Mouse (Mus musculus): ENCODE data around the gene Dok7.

Gene Dok7

DNA sequence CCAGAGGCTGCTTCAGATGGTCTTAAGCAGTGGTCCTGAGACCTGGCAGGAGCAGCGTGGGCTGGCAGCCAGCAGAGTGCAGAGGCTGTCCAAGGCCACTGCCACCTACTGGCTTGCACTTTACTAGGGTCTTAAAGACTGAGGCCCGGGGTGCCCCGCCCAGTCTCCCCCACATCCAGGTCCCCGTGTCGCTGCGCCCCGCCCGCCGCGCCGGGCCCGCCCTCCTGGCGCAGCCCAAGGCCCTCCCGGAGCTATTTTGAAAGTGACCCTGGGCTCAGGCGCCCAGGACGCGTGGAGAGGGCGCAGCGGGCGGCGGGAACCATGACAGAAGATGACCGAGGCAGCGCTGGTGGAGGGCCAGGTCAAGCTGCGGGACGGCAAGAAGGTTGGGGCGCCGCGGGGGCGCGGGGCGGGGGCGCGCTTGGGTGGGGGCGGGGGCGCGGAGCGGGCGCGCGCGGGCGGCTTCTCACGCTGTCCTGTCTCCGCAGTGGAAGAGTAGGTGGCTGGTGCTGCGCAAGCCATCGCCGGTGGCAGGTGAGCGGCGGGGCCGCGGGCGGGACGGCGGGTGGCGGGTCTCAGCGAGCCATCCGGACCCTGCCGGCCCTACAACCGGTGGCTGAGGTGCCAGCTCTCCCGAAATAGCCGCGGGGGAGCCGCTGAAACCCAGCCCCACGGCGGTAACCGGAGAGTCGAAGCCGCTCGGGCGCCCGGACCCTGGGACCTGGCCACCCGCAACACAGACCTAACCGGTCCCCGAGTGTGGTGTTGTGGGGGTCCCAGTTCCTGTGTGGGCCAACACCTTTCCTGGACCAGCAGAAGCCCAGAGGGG, at the start of gene Dok7:
Gene Dok7, plus strand, starts transcription at position 163 of the 829 bp plus-strand sequence.
- DNase-seq: peak; percentile 71

DNA sequence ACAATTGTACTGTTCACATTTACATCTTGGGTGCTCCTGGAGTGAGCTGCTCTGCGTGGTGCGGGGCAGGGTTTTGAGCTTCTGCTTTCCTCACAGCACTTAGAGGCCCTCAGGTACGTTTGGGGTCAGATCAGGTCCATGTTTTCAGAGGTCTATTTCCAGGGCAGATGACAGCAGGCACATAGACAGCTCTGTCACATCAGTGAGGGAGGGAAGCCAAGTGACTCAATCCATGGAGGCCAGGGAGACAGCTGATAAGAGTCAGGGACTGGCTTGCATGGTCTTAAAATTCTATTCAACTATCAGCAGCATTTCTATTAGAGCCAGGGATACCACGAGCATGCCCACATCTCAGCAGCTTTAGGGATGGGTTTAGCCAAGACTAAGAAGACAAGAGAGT, 47.4 kb upstream of the Dok7 start:
- DNase-seq: no peak

DNA sequence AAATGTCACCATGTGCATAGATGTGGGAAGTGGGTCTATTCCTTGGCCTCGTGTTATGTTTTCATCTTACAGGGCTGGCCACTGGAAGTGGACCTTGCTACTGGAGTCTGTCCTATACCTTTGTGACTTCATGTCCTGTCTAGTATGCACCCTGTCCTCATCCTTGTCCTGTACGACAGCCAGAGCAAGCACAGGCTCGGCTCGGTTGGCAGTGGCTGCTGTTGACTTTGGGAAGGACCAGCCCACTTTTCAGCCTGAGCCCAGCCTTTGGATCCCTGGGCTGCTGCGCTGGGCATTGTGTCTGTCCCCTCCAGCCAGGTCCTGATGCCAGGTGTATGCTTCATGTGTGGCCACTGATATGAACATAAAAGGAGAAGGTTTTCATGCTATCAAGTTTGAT, 45.9 kb upstream of the Dok7 start:
- DNase-seq: no peak

DNA sequence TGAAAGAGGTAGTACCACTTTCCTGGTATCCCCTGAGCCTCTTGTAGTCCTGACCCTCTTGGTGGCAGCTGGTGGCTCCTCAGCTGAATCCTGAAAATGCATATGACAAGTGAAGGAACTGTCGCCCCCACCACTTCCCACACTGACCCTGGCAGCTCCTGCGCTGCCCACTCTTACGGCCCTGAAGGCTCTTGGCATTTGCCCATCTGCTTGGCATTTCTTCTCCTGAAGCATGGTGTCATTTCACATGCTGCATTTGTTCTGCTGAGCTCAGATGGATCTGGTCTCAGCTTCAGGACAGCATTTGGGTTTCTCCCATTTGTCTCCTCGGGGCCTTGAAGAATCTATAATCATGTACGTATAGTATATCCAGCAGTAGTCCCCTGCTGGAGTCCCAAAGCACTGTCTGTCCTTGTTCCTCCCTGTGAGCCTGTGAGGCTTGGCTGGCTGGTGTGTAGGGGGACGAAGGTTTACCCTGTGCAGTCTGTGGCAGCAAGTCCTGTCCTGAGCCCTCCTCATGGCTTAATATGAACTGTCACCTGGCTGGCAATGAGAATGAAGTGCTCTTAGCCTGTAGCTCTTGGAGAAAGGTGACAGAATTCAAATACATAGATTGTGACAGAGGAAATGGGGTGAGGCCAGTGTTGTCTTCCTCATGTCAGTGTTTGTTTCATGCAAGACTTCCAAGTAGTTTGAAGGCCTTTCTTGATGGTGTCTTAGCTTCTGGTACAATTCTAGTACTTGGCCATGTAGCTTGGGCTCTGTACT, 45.2 kb upstream of the Dok7 start:
- DNase-seq: no peak

DNA sequence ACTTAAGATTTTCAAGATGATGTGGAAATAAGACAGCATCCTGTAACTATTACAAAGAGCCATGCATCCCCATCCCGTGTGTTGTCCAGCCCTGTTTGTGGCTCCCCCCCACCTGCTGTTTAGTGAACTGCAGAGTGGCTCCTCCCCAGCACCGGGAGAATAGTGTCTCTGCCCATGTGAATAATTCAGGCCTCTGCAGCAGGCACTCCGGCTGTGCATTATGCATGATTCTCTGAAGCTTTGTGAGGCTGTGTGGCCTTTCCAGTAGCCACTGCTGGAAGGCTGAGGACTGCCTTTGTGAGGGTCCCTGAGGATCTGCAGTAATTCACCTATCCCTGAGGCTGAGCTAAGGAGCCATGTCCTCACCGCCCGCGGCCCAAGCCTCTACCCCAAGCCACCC, 42.5 kb upstream of the Dok7 start:
- no peak for DNase-seq

DNA sequence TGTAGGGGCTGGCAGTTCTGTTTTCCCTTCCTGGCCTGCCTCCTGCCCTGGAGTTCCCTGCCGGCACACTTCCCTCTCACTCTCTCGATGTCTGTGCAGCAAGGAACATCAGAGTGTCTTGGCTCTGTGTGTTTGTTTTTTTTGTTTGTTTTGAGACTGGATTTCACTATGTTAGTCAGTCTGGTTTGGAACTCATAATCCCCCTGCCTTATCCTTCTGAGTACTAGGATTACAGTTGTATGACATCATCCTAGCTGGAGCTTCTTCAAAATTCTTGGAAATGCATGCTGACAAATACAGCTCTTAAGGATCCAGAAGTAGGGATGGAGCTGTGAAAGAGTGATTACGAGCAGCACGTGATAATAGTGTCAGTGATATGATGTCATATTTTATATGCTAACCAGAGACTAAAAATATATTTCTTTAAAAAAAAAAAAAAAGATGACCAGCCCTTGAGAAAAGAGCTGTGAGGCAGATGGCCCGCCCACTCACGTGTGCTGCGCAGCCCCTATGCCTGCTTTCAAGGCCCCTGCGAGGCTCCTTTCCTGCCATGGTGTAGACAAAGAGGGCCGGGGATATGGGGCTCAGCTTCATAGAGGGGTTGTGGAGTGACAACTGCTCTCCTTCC, 36.8 kb upstream of the Dok7 start:
- no peak for DNase-seq

DNA sequence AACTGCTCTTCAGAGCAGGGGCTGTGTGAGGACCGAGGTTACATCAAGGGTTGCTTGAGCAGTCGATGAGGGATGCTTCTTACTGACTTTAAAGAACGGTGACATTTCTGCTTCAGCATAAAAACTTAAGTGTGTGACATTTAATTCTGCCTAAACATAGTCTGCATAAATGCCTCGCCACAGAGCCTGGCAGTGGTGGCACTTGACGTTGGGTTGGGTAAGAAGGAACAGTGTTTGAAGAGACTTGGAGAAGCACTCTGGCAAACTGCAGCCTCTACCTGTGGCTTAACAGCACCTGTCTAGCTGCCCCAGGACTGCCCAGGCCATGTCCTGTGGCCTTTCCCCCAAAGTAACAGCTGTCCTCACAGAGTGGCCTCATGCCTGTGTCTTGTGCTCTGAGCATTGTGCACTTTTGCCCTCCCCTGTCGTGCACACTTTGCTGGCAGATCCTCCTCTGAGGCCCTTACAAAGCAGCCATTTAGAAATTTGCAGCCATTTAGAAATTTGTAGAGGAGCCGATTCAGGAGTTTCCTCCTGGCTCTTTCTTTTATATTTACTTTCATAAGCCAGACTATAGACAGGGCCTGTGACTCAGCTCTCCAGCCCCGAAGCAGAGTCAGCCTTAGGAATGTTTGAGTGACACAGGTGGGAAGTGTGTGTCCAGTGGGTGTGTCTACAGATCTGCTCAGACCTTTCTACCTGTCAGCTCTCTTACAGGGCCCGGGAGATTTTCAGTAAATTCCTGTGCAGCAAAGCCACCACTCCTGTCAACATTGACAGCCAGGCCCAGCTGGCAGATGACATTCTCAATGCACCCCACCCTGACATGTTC, 35.9 kb upstream of the Dok7 start:
- no peak for DNase-seq

DNA sequence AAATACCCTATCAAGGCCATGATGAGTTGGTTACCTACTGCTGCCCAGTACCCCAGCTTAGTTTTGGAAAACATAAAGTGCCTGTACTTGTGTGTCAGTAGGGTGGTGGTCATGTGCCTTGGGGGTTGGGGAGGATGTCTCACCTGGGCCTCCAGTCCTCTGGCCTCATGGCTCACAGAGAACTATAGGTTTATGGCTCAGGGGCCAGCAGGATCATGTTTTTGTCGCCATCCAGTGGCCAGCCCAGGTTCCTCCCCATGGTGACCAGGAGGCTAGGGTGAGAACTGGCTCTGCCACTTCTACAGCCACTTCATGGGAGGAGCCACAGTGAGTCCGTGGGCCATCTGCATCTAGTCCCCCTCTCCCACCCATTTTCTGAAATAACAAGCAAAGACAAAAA, 31.6 kb upstream of the Dok7 start:
- peak; percentile 78 for DNase-seq

DNA sequence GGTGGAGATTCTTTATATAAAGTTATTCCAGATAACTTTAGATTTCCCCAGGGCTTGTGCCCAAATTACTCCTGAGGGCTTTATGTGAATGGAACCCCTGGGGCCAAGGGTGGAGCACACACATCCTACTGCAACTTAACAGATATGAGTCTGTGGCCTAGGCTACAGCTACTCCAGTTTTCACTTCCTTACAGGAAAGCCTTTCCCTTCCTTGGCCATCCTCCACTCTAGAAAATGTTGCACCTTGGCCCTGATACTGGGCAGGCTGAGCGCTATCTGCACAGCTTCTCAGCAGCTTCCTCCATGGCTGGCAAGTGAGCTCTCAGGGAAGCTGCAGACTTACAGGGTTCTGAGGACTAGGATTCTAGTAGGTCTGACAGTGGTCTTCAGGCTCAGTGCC, 27.3 kb upstream of the Dok7 start:
- no peak for DNase-seq

DNA sequence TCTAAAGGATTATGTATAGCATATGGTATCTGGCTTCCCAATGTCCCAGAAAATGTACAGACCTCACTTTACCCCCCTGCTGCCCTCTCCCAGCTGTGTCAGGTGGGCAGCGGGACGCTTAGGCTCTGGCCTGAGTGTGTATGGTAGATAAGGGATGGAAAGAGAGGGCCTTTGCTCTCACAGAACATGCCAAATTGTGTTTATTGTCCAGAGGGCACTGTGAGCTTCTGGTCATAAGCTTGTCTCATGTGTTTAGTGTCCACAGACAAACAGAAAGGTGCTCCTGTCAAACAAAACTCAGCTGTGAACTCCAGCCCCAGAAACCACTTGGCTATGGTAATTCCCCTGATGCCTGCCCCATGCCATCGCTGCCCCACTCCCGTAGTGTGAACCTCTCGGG, 26.8 kb upstream of the Dok7 start:
- no peak for DNase-seq

DNA sequence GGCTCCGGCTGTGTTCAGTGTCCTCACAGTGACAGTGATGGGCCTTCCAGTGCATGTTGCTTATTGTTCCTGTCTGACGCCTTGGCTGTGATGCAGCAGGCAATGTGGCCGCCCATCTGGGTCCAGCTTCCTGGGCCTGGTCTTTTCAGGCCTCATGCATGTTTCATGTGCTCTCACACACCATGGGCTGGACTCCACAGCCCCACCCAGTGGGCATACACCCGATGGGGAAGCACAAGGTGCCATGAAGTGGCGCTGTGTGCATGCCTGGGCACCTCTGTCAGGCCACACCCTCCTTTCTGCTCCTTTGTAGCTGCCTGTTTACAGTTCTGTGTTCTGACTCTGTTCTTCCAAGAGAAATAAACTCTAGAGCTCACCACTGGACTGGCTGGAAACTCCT, 23.5 kb upstream of the Dok7 start:
- DNase-seq: peak; percentile 50

DNA sequence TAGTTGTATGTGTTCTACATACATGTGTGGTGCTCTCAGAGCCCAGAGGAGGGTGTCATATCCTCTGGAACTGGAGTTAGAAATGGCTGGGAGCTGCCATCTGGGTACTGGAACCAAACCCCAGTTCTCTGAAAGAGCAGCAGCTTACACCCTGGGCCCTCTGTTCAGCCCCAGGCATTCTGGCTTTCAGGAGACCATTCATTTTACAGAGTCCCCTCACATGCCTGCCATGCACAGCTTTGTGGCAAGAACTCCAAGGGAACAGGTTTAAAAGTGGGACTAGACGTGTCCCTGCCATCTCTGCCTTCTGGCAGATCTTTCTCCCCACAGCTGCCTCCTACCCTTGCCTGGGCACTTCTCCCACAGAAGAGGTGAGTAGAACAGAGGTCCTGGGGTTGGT, 22.9 kb upstream of the Dok7 start:
- DNase-seq: no peak

DNA sequence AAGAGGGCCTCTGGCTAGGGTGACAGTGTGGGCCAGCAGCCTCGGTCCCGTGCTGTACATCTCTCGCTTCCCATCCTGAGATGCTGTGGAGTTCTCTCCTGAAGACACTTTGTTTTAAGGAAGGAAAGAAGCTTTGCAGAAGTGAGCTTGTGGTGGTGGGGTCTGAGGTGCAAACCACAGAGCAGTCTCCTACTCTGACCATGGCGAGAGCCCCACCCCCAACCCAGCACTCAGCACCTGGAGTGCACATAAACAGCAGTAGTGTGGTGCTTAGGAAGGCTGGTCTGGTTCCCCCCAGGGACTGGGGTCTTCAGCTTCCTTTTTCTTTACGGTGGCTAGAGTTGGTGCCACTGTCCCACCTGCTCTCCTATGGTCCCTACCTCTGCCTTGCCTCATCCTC, 21.4 kb upstream of the Dok7 start:
- DNase-seq: no peak

DNA sequence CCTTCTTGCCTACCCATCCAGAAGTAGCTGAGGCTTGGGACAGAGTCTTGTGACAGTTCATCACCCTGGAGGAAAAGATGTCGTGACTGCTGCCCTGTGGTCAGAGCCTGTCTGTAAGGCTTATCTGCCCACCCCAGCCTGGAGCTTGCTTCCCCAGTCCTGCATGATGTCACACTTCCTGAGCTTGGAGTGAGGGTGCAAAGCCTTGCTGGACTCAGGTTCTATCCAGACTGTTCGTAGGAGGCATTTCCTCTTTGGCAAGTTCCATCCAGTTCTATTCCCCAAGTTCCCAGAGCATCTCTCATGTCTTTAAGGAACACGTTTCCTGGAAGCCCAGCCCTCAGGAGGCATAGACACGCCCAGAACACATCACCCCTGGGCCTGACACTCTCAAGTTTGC, 20.8 kb upstream of the Dok7 start:
- DNase-seq: peak; percentile 34

DNA sequence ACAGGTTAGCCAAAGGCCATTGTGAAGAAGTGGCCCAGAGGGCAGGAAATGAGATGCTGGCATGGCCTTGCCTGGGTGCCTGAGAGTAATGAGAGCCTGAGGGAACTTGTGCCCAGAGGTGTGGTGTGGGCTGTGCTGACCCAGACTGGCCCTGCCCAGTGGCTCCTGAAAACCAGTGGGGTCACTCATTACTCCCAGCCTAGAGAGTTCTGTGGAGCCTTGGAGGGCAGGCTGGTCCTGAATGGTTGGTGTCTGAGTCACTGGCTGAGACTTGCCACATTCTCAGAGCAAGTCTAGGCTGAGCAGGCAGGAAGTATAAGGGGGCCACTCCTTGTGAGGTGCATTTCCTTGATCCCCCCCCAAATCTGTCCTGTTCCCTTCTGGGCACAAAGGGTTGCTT, 19.1 kb upstream of the Dok7 start:
- no peak for DNase-seq

DNA sequence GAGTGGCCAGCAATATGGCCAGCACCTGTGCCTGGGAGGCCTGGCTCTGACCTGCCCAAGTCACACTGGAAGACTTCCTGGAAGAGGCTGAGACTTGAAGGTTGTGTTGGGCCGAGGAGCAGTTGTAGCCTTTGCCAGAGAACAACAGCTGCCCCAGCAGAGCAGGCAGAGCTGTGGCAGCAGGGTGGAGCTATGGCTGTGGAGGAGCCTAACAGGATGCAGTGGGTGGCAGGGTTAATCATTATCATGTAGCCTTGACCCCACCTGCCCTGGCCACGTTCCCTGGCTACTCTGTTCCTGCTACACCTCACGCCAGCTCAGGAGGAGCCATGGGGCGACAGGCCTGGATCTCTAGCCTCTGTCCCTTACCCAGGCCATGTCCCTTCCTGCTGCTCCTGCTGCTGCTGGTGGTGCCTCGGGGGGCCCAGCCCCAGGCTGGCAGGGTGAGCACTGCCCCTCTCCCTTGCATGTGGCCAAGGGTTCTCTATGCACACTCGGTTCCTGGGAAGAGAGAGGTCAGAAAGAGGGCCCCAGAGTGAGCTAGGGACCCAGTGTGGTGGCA, 15.2 kb upstream of the Dok7 start, which contains the start of gene Hgfac:
Gene Hgfac, plus strand, starts transcription at position 242 of the 562 bp plus-strand sequence.
- peak; percentile 82 for DNase-seq

DNA sequence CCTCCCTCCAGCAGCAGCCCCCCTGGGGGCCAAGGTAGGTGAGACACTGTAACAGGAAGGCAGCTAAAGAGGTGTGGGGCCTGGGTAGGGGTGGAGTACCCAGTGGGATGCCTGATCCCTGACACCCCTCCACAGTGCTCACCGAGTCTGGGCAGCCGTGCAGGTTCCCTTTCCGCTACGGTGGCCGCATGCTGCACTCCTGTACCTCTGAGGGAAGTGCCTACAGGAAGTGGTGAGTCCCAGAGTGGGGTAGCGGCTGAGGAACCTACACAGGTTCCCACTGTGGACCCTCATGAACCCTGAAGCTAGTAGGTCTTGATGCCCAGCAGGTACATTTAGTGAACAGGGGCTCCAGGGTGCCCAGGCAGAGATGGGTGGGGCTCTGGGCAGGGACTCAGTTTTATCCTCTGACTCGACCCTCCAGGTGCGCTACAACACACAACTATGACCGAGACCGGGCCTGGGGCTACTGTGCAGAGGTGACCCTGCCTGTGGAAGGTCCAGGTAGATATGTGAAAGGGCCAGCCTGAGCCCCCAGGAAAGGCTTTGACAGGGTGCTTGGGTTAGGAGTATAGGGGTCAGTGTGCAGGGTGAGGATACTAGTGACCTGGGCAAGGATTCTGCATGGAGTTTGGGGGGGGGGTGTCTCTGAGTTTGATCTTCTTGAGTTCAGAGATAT, 14.0 kb upstream of the Dok7 start:
- DNase-seq: peak; percentile 31

DNA sequence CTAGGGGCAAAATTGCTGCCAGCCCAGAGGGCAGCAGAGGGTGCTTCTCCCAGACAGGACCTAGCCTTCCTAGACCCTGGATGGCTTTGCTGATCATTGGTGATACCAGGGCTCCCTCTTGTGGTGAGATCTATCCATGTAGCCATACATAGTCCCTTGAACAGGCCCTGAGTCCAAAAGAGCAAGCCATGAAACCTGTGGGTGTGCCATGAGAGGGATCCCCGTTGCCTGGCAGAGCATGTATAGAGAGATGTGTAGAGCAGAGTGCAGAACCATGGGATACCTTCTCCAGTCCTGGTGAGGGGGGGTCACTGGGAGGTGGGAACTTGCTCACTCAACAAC, 13.5 kb upstream of the Dok7 start:
- peak; percentile 87 for DNase-seq

DNA sequence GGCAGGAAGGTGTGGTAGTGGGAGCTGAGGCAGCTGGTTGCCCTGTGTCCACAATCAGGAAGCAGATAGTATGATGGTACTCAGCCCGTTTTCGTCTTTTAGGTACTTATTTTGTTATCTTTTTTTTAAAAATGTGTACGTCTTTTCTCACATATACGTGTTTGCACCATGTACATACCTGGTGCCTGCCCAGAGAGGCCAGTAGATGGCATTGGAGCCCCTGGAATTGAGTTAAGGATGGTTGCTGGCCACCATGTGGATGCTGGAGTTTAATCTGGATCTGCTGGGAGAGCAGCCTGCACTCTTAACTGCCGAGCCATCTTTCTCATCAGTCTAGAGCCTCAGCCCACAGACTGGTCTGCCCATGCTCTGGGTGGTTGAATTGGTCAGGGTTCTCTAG, 6.0 kb upstream of the Dok7 start:
- DNase-seq: no peak

DNA sequence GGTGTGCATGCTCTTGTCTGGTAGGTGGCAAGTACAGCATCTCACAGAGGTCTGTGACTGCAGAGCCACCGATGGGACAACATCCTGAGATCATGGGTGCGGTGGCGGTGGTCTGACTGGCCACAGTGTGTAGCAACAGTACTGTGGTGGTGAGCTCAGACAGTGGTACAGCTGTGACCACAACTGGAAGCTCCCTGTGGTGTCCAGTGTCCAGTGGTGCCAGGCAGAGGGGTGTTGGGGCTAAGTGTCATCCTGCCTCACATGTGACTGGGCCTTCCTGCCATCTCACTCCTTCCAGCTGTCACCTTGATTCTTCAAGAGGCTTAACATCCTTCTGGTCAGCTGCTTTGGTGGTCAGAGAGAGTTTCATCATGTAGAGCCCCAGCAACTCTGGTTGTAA, 1.9 kb upstream of the Dok7 start:
- DNase-seq: no peak

DNA sequence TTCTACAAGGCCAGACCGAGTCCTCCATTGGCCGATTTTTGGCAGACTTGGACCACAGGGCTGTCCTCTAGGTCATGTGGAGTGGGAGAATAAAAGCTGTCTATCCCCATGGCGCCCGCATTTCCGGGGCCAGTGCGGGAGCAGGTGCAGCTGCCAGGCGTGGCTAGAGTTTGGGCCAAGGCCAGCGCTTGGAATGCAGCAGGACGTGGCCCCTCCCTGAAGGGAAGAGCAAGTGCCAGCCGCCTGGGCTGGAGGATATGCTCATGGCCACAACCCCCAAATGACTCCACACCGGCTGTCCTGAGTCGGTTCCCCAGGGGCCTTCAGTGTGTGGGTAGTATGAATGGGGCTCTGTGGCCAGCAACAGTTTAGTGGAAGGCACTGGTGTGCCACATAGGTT, 1.5 kb upstream of the Dok7 start:
- peak; percentile 48 for DNase-seq

DNA sequence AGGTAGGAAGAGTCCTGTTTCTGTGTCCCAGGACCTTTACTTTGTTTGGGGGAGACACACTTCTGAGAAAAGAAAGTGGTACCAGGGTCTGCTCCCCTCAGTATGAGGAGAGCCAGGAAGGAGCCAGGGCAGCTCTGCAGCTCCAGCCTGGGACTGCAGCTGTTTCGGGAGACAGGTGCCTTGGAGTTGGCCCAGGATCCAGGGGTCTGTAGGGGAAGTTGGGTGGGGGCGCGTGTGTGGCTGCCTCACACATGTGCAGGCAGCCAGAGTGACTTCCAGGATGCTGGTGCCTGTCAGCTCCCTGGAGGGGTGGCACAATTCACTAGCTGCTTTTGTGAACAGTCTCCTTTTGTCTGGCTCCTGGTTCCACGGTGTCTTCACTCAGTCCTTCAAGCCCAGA, 1.0 kb downstream of the Dok7 start:
- DNase-seq: no peak
